Mouse (Mus musculus) hindbrain, embryonic 13.5 days (tissue): ENCODE results near the gene Rnf25. TPM values are rescaled to one million over a fixed set of nuclear protein-coding genes. Genes with fewer than 3 reads are reported as not detected.

ENCODE experiments used
- ATAC-seq: fragments of 200-750 bp; cut with Nextera tagmentation; 2 replicates; pipeline ENCODE4 v1.8.0; 2017; ENCODE audit warnings: moderate TSS enrichment; ENCODE audit not compliant: low FRiP score
- H3K27ac ChIP-seq: fragments of 300-500 bp; sonication (generic); 2 replicates; pipeline ENCODE4 v1.5.1; 2015; ENCODE audit warnings: inconsistent platforms, mild to moderate bottlenecking, moderate library complexity
- H3K27me3 ChIP-seq: fragments of 300-500 bp; sonication (generic); 2 replicates; pipeline ENCODE4 v1.6.1; 2015; ENCODE audit warnings: mild to moderate bottlenecking, inconsistent platforms
- H3K36me3 ChIP-seq: fragments of 300-500 bp; sonication (generic); 2 replicates; pipeline ENCODE4 v1.6.1; 2015; ENCODE audit warnings: mild to moderate bottlenecking, inconsistent platforms
- H3K4me1 ChIP-seq: fragments of 300-500 bp; sonication (generic); replicated peaks from 2 replicates; pipeline ENCODE4 v1.6.1; 2015; ENCODE audit warnings: inconsistent platforms
- H3K4me2 ChIP-seq: fragments of 300-500 bp; sonication (generic); 2 replicates; pipeline ENCODE4 v1.6.1; 2015; ENCODE audit warnings: inconsistent platforms, mild to moderate bottlenecking, moderate library complexity
- H3K4me3 ChIP-seq: fragments of 300-500 bp; sonication (generic); 2 replicates; pipeline ENCODE4 v1.5.1; 2015; ENCODE audit warnings: mild to moderate bottlenecking, inconsistent platforms
- H3K9ac ChIP-seq: fragments of 300-500 bp; sonication (generic); 2 replicates; pipeline ENCODE4 v1.6.1; 2015; ENCODE audit warnings: mild to moderate bottlenecking, inconsistent platforms
- H3K9me3 ChIP-seq: fragments of 300-500 bp; sonication (generic); 2 replicates; pipeline ENCODE4 v1.6.1; 2016; ENCODE audit warnings: inconsistent platforms
- WGBS: fragments of 180-500 bp; shearing (Covaris S2); methylation state at CpG from one replicate; pipeline ENCODE4 v1.1.7; 2015; 5-methylcytosine and 5-hydroxymethylcytosine counted together
- microRNA-seq: library from miRNA; unstranded; fragments of <30 nt; microRNA quantifications from one replicate; pipeline ENCODE4, GENCODE M21; 2016
- polyA plus RNA-seq: library from polyadenylated mRNA; unstranded; fragments of >200 nt; fragmentation: Nextera tagmentation; extraction: Ambion mirVana; gene quantifications from 2 replicates; pipeline ENCODE4 v1.2.1, GENCODE M21; 2015

Rnf25 gene
- polyA plus RNA-seq, 1 experiment from 2014 or later = 46.4 TPM

- Histone ChIP-seq H3K4me1 (peaks cover 36% of the 10 kb centered on the region), H3K9ac (0 out of 2 replicates have a peak overlapping the region, but pooled peaks have one; percentile 43), H3K4me2 (no peak overlapping the region), H3K27ac (no peak overlapping the region), H3K27me3 (no peaks in the 10 kb centered on the region), H3K4me3 (no peak overlapping the region), H3K36me3 (peaks cover 25% of the 10 kb centered on the region), H3K9me3 (no peaks in the 10 kb centered on the region)
- no peak for ATAC-seq
- whole genome bisulfite sequencing = 97% methylated on average over 3 of the region's 3 CpGs
These were observed 16.4 kb downstream of the Rnf25 start for GRCm38 (mm10) chr1:74584616-74585398.

DNA sequence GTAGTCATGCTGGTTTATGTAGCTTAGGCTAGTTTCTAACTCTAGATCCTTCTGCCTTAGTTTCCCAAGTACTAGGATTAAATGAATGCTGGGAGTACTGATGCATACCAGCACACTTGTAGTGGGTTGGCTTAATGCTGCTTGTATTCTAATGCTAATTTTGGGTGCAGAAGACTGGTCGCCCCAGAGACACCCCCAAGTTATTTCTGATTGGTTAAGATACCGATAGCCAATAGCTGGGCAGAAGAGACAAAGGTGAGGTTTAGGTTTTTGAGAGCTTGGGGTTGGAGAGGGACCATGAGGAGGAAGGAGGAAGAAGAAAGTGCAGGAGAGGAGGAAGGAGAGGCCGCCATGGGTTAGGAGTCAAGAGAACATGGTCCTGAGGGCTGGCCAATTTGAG lies 18.6 kb downstream of the Rnf25 start:
- Histone ChIP-seq H3K9ac (no peak overlapping the region), H3K4me2 (no peak overlapping the region), H3K4me1 (peaks cover 24% of the 10 kb centered on the region), H3K36me3 (peaks cover 44% of the 10 kb centered on the region), H3K4me3 (no peak overlapping the region), H3K9me3 (no peaks in the 10 kb centered on the region), H3K27ac (no peak overlapping the region), H3K27me3 (no peaks in the 10 kb centered on the region)
- WGBS = 69% methylated on average over 3 of the region's 3 CpGs
- ATAC-seq = no peak

DNA sequence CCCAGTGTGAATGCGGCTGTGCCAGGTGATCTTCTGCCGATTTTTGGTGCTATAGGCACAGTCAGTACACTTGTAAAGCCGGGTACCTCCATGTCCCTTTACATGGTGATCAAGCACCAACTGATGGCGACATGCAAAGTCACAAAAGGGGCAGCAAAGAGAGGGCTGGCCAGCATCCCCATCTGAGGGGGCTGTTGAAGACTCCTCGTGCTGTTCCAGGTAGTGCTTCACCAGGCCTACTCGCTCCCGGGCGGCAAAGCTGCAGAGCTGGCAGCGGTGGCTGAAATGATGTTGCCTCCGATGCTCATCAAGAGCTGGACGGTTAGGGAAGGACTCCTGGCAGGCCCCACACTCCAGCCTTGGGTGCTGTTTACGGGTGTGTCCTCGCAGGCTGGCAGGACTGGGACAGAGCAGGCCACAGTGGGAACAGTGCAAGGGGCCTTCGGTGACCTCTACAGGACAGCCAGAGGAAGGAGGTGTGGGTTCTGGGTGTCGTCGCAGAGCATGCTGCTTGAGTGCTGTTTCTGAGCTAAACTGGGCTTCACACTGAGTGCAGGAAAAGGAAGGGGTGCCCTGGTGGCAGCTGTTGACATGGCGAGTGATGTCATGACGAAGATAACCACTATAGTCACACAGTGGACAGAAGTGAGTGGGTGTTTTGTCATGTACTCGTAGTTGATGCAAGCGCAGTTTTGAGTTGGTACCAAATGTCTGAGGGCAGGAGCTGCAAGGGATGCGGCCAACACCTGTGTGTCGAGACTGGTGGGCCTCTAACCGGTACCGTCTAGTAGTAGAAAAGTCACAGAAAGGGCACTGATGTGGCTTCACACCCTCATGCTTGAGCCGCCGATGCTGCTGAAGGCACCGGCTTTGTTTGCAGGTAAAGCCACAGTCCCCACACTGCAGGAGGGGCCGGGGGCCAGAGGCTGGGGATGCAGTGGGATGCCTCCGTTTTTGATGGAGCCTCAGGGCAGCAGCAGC lies 31.2 kb downstream of the Rnf25 start:
- WGBS = 93% methylated on average over 29 of the region's 29 CpGs
- Histone ChIP-seq H3K27ac (no peak overlapping the region), H3K9me3 (no peaks in the 10 kb centered on the region), H3K36me3 (peaks cover 93% of the 10 kb centered on the region), H3K4me1 (no peaks in the 10 kb centered on the region), H3K9ac (no peak overlapping the region), H3K4me3 (no peak overlapping the region), H3K27me3 (no peaks in the 10 kb centered on the region), H3K4me2 (no peak overlapping the region)
- no peak for ATAC-seq

DNA sequence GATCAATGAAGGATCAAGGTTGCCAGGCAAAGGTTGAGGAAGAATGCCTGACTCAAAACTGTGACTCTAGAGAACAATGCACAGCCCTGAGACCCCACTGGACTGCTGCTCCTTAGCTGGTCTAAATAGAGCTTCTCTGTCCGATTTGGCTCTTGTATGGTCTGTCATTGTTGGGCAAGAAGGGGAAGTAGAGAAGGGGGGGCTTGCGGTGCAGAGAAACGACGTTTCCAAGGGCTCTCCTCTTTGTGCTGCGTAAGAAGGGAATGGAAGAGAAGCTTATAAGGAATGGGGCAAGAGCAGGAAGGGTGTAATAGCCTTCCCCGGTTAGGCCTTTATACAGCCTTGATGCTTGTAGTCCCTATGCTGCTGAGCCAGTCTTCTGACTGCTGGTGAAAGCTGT lies 35.4 kb downstream of the Rnf25 start:
- H3K36me3 ChIP-seq = peaks cover 76% of the 10 kb centered on the region
- no peak overlapping the region for H3K9ac ChIP-seq

GRCm38 (mm10) chr1:74559061-74559460 lies 42.1 kb downstream of the Rnf25 start:
- no peaks in the 10 kb centered on the region for H3K9me3 ChIP-seq
- no peak overlapping the region for H3K27ac ChIP-seq
- H3K4me1 ChIP-seq = no peaks in the 10 kb centered on the region
- no peak overlapping the region for H3K4me2 ChIP-seq
- H3K36me3 ChIP-seq = peaks cover 13% of the 10 kb centered on the region
- 85% methylated on average over 5 of the region's 5 CpGs for WGBS
- H3K27me3 ChIP-seq = no peaks in the 10 kb centered on the region
- H3K4me3 ChIP-seq = no peak overlapping the region
- no peak overlapping the region for H3K9ac ChIP-seq
- no peak for ATAC-seq

More for the DNA sequence above, 35.4 kb downstream of the Rnf25 start:
- no peak overlapping the region for H3K4me2 ChIP-seq
- no peaks in the 10 kb centered on the region for H3K9me3 ChIP-seq
- no peak overlapping the region for H3K27ac ChIP-seq
- ATAC-seq = no peak
- H3K4me3 ChIP-seq = no peak overlapping the region
- H3K27me3 ChIP-seq = no peaks in the 10 kb centered on the region
- WGBS = 71% methylated on average over 6 of the region's 6 CpGs
- H3K4me1 ChIP-seq = no peaks in the 10 kb centered on the region

DNA sequence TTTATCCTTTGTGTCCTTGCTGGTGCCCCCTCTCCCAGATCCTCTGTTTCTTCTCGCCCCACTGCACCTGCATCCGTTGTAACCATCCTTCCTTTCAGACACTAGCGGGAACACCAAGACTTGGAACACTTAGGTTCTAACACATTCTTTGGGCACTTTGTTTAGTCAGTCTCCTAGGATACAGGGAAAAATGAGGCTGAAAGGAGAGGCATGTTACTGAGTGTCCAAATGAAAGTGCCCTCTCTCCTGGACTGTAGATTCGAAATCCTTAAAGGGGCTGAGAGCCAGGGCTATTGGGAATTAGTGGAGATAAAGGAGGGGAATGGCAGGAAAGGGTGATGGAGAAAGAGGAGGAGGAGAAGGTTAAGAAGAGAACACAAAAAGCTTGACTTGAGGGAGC lies 57.0 kb downstream of the Rnf25 start, which contains the start of gene Usp37:
Gene Usp37 (minus strand): TSS at position 101 of the 400 bp plus-strand sequence.
- no peaks in the 10 kb centered on the region for H3K27me3 ChIP-seq
- H3K4me1 ChIP-seq = peaks cover 17% of the 10 kb centered on the region
- 0 out of 2 replicates have a peak within 1 kb of the TSS, but pooled peaks have one; percentile 4 for H3K4me3 ChIP-seq
- 29% methylated on average over 4 of the region's 4 CpGs for WGBS
- H3K36me3 ChIP-seq = no peaks in the 10 kb centered on the region
- H3K9ac ChIP-seq = no peak within 1 kb of the TSS
- H3K9me3 ChIP-seq = no peaks in the 10 kb centered on the region
- ATAC-seq = no peak
- peak within 1 kb of the TSS; percentile 35 for H3K4me2 ChIP-seq
- no peak within 1 kb of the TSS for H3K27ac ChIP-seq

Small RNA genes within 50 kb of the gene (microRNA-seq; reads per million reads assigned to microRNA genes)
- not detected for gene Gm25035

Other genes with a start within 250 kb of the Rnf25 start
- 0.80 and 1.6 TPM in 2 replicates for gene Catip, start 239.3 kb downstream of the Rnf25 start, polyA plus RNA-seq
- 2.4 and 2.5 TPM in 2 replicates for gene Slc11a1, start 226.2 kb downstream of the Rnf25 start, polyA plus RNA-seq
- 18.5 and 19.8 TPM in 2 replicates for gene Ctdsp1, start 209.9 kb downstream of the Rnf25 start, polyA plus RNA-seq
- 0.16 and 0.18 TPM in 2 replicates for gene Vil1, start 192.0 kb downstream of the Rnf25 start, polyA plus RNA-seq
- 49.6 and 51.6 TPM in 2 replicates for gene Cnot9, start 95.3 kb downstream of the Rnf25 start, polyA plus RNA-seq
- gene Plcd4, start 58.5 kb downstream of the Rnf25 start, polyA plus RNA-seq = 3.4 and 4.1 TPM in 2 replicates
- 27.2 and 28.1 TPM in 2 replicates for gene Usp37, start 57.1 kb downstream of the Rnf25 start, polyA plus RNA-seq
- 7.7 and 8.3 TPM in 2 replicates for gene Zfp142, start 13.2 kb downstream of the Rnf25 start, polyA plus RNA-seq
- gene Bcs1l, start 13.1 kb downstream of the Rnf25 start, polyA plus RNA-seq = 21.6 and 23.3 TPM in 2 replicates
- 22.1 and 24.8 TPM in 2 replicates for gene Stk36, start within 50 bp of the Rnf25 start, polyA plus RNA-seq
- gene Ttll4, start 60.3 kb upstream of the Rnf25 start, polyA plus RNA-seq = 11.9 and 13.3 TPM in 2 replicates
- gene Cyp27a1, start 112.2 kb upstream of the Rnf25 start, polyA plus RNA-seq = 2.1 TPM in 2 replicates
- 0.16 and 0.21 TPM in 2 replicates for gene Prkag3, start 147.8 kb upstream of the Rnf25 start, polyA plus RNA-seq
- gene Wnt6, start 170.5 kb upstream of the Rnf25 start, polyA plus RNA-seq = 3.6 and 4.5 TPM in 2 replicates
- gene Wnt10a, start 190.1 kb upstream of the Rnf25 start, polyA plus RNA-seq = 0.19 and 0.45 TPM in 2 replicates